Mouse (Mus musculus): Measurements from ENCODE around the gene Nelfcd. TPM values are rescaled to one million over a fixed set of nuclear protein-coding genes. Genes with fewer than 3 reads are reported as not detected.
A peak's percentile ranks its signal among the peaks of the same experiment; 100 is the strongest.

Nelfcd gene
- polyA plus RNA-seq, 1 experiment from 2014 or later = 115 TPM

GRCm38 (mm10) chr2:174463370-174463769 lies 47.8 kb downstream of the Nelfcd start:
- Histone ChIP-seq H3K4me2 (peak overlapping the region; percentile 96), H3K9ac (peak overlapping the region; percentile 87), H3K4me1 (replicated peaks) (peaks cover 22% of the 10 kb centered on the region), H3K9me3 (no peaks in the 10 kb centered on the region), H3K4me3 (peak overlapping the region; percentile 84), H3K27ac (peak overlapping the region; percentile 72; the same call in 1 of the 2 replicates), H3K27me3 (no peaks in the 10 kb centered on the region), H3K36me3 (peaks cover 57% of the 10 kb centered on the region)
- 39% methylated on average over 10 of the region's 10 CpGs for WGBS
- peak; percentile 52 for ATAC-seq (ENCODE audit: low FRiP score)

- peaks cover 62% of the 10 kb centered on the region for H3K36me3 ChIP-seq
- H3K9me3 ChIP-seq = no peaks in the 10 kb centered on the region
- H3K4me1 ChIP-seq (replicated peaks) = peaks cover 17% of the 10 kb centered on the region
- H3K4me2 ChIP-seq = peak within 1 kb of the TSS; percentile 96
- H3K27me3 ChIP-seq = no peaks in the 10 kb centered on the region
- peak within 1 kb of the TSS; percentile 87 for H3K9ac ChIP-seq
- WGBS = 2% methylated on average over 48 of the region's 48 CpGs
- peak; percentile 99 for ATAC-seq (ENCODE audit: low FRiP score)
- peak within 1 kb of the TSS; percentile 84 for H3K4me3 ChIP-seq
- peak within 1 kb of the TSS; percentile 72 for H3K27ac ChIP-seq
Measured at GRCm38 (mm10) chr2:174463789-174464523, 48.4 kb downstream of the Nelfcd start, which contains the start of gene Atp5e. Gene Atp5e (minus strand): TSS chr2:174464105.

- no peak overlapping the region for H3K27ac ChIP-seq
- no peak overlapping the region for H3K4me2 ChIP-seq
- H3K36me3 ChIP-seq = peaks cover 32% of the 10 kb centered on the region
- no peak for ATAC-seq (ENCODE audit: low FRiP score)
- 93% methylated on average over 4 of the region's 4 CpGs for WGBS
- no peak overlapping the region for H3K4me3 ChIP-seq
- peaks cover 18% of the 10 kb centered on the region for H3K4me1 ChIP-seq (replicated peaks)
- no peak overlapping the region for H3K9ac ChIP-seq
- no peaks in the 10 kb centered on the region for H3K27me3 ChIP-seq
- H3K9me3 ChIP-seq = no peaks in the 10 kb centered on the region
Measured at GRCm38 (mm10) chr2:174470333-174470732, 54.7 kb downstream of the Nelfcd start.

GRCm38 (mm10) chr2:174470786-174471405 lies 55.3 kb downstream of the Nelfcd start:
- WGBS = 96% methylated on average over 7 of the region's 7 CpGs
- H3K36me3 ChIP-seq = peaks cover 26% of the 10 kb centered on the region
- no peak overlapping the region for H3K27ac ChIP-seq
- H3K27me3 ChIP-seq = no peaks in the 10 kb centered on the region
- H3K9ac ChIP-seq = 0 out of 2 replicates have a peak overlapping the region, but pooled peaks have one; percentile 9
- no peak for ATAC-seq (ENCODE audit: low FRiP score)
- no peaks in the 10 kb centered on the region for H3K9me3 ChIP-seq
- H3K4me2 ChIP-seq = no peak overlapping the region
- no peak overlapping the region for H3K4me3 ChIP-seq
- peaks cover 18% of the 10 kb centered on the region for H3K4me1 ChIP-seq (replicated peaks)

DNA sequence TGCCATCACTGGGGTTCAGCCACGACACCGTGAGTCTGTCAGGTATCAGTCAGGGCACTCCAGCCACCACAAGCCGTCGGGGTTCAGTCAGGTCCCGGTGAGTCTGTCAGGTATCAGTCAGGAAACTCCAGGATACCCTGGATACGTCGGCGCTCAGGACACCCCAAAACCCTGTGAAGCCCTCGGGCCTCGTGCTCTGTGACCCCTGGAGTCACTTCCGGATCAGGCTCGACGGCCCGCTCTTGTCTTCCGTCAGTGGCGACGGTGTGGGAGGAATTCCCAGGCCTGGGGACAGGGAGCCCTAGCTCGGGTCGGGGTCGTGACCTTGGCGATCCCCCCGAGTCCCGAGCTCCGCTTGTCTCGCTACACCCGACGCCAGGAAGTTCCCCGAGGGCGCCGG lies 56.8 kb downstream of the Nelfcd start:
- peaks cover 18% of the 10 kb centered on the region for H3K4me1 ChIP-seq (replicated peaks)
- H3K9me3 ChIP-seq = no peaks in the 10 kb centered on the region
- ATAC-seq (ENCODE audit: low FRiP score) = peak; percentile 59
- H3K4me2 ChIP-seq = peak overlapping the region; percentile 81
- 8% methylated on average over 30 of the region's 30 CpGs for WGBS
- H3K27me3 ChIP-seq = no peaks in the 10 kb centered on the region
- peak overlapping the region; percentile 85 for H3K9ac ChIP-seq
- H3K27ac ChIP-seq = peak overlapping the region; percentile 71
- peak overlapping the region; percentile 79 for H3K4me3 ChIP-seq
- peaks cover 14% of the 10 kb centered on the region for H3K36me3 ChIP-seq

DNA sequence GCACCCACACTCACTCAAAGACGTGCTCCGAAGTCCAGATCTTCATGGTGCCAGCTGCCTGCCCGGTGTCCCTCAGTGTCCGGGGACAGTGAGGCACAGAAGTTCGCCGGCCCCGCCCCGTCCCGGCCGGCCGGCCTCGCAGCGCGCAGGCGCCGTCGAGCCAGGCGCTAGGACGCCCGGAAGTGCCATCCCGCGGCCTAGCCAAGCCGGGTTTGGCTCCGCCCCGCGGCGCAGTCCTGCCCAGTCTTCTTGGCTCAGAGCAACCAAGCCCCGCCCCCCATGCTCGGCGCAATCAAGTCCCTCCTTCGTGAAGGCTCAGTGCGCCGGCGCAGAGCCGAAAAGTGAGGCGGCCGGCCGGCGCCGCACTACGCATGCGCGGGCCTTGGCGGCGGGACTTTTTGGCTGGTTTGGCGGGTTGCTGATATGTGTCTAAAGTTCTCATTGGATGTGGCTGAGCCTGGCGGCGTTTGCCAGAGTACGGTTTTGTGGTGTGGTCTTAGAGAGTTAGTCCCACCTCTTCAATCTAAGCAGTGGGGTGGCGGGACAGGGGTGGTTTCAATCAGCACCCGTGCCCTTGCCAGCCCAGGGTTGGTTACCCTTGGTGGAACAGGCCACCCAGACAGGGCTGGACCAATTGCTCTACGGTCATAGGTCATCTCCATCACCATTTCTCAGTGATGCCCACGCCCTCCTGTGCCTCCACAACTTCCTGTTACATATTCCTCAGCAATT lies 57.4 kb downstream of the Nelfcd start, which contains the start of gene Prelid3b:
TSS of gene Prelid3b (minus strand) at position 264 of the 732 bp plus-strand sequence.
- peak within 1 kb of the TSS; percentile 85 for H3K9ac ChIP-seq
- peak within 1 kb of the TSS; percentile 81 for H3K4me2 ChIP-seq
- no peaks in the 10 kb centered on the region for H3K9me3 ChIP-seq
- peak; percentile 99 for ATAC-seq (ENCODE audit: low FRiP score)
- peaks cover 18% of the 10 kb centered on the region for H3K4me1 ChIP-seq (replicated peaks)
- H3K4me3 ChIP-seq = peak within 1 kb of the TSS; percentile 79
- no peaks in the 10 kb centered on the region for H3K27me3 ChIP-seq
- WGBS = 1% methylated on average over 53 of the region's 53 CpGs
- H3K36me3 ChIP-seq = peaks cover 13% of the 10 kb centered on the region
- peak within 1 kb of the TSS; percentile 71 for H3K27ac ChIP-seq

GRCm38 (mm10) chr2:174473550-174473927 lies 57.9 kb downstream of the Nelfcd start:
- WGBS = 80% methylated on average over 5 of the region's 5 CpGs
- H3K27me3 ChIP-seq = no peaks in the 10 kb centered on the region
- H3K36me3 ChIP-seq = peaks cover 7% of the 10 kb centered on the region; the same call in 1 of the 2 replicates
- H3K4me1 ChIP-seq (replicated peaks) = peaks cover 18% of the 10 kb centered on the region
- H3K4me3 ChIP-seq = peak overlapping the region; percentile 79
- H3K9me3 ChIP-seq = no peaks in the 10 kb centered on the region
- peak overlapping the region; percentile 81 for H3K4me2 ChIP-seq
- no peak overlapping the region for H3K27ac ChIP-seq
- ATAC-seq (ENCODE audit: low FRiP score) = no peak; the same call in 1 of the 2 replicates
- peak overlapping the region; percentile 64; the same call in 1 of the 2 replicates for H3K9ac ChIP-seq

Other genes starting within 250 kb of the Nelfcd start
- 1,452 and 1,516 TPM in 2 replicates for gene Gnas, start 131.5 kb upstream of the Nelfcd start, polyA plus RNA-seq (2015; fragmentation: Nextera tagmentation; extraction: Ambion mirVana)
- 13.1 and 13.9 TPM in 2 replicates for gene Gm20721, start 69.1 kb upstream of the Nelfcd start, polyA plus RNA-seq (2015; fragmentation: Nextera tagmentation; extraction: Ambion mirVana)
- 80.8 and 81.5 TPM in 2 replicates for gene Ctsz, start 23.2 kb downstream of the Nelfcd start, polyA plus RNA-seq (2015; fragmentation: Nextera tagmentation; extraction: Ambion mirVana)
- 1.0 and 1.9 TPM in 2 replicates for gene Tubb1, start 34.9 kb downstream of the Nelfcd start, polyA plus RNA-seq (2015; fragmentation: Nextera tagmentation; extraction: Ambion mirVana)
- gene Atp5e, start 48.3 kb downstream of the Nelfcd start, polyA plus RNA-seq (2015; fragmentation: Nextera tagmentation; extraction: Ambion mirVana) = 832 and 843 TPM in 2 replicates
- 111 and 114 TPM in 2 replicates for gene Prelid3b, start 57.3 kb downstream of the Nelfcd start, polyA plus RNA-seq (2015; fragmentation: Nextera tagmentation; extraction: Ambion mirVana)
- not detected in 2 replicates for gene Zfp831, start 227.7 kb downstream of the Nelfcd start, polyA plus RNA-seq (2015; fragmentation: Nextera tagmentation; extraction: Ambion mirVana)